Mouse (Mus musculus): ENCODE measurements around the gene Mrps9. TPM values are rescaled to one million over a fixed set of nuclear protein-coding genes. Genes with fewer than 3 reads are reported as not detected.

The Mrps9 gene
- total and polyA plus RNA-seq, 3 experiments: 89.9 to 134 (median 111) TPM

DNA sequence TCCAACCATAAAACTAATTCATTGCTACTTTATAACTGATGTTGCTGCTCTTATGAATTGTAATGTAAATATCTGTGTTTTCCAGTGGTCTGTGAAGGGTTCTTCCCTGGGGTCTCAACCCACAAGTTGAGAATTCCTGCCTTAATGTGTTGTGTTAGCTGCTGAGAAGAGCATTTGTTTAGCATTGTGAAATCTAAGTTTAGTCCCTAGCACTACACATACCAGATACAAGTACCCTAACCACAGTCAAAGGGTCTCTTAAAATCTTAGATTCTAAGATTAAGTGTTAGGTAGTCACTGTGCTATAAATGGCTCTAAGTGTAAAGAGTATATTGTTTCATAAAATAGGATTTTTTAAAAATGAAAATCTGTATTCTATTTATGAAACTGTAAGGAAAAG, 43.7 kb downstream of the Mrps9 start:
- dilution Hi-C loops (cut with MboI; ENCODE audit: extremely low pct_ligation_motif_present, extremely low pct_unique_long_range_greater_than_20kb, low sequenced_read_pairs) (no loop called here), in situ Hi-C loops (cut with MboI; ENCODE audit: low pct_ligation_motif_present, low pct_unique_long_range_greater_than_20kb, low sequenced_read_pairs) (no loop called here)
- Histone ChIP-seq H3K36me3 (replicated peaks in 1 of 2; ENCODE audit: control insufficient read depth in 1 of 2, insufficient read depth in 1 of 2, low read length in 1 of 2) (peaks cover 39 to 81% of the 10 kb centered on the region in 2 experiments), H3K4me3 (replicated peaks in 1 of 3; ENCODE audit: low read depth in 2 of 3, low read length in 2 of 3, poor library complexity in 1 of 3) (no peak overlapping the region), H3K9me3 (replicated peaks; ENCODE audit: low read length) (no peaks in the 10 kb centered on the region), H3K79me2 (replicated peaks; ENCODE audit: control insufficient read depth, extremely low read depth, insufficient read depth, poor library complexity, severe bottlenecking) (no peaks in the 10 kb centered on the region), H3K27ac (ENCODE audit: insufficient read depth, low read depth) (no peak overlapping the region), H3K4me1 (ENCODE audit: control insufficient read depth in 1 of 2, insufficient read depth in 2 of 2) (no peaks in the 10 kb centered on the region), H3K4me2 (ENCODE audit: insufficient read depth, low read depth, poor library complexity, severe bottlenecking) (no peak overlapping the region), H3K27me3 (replicated peaks) (no peaks in the 10 kb centered on the region), H3K9ac (ENCODE audit: insufficient read depth, low read depth) (no peak overlapping the region)
- DNase-seq (ENCODE audit: extremely low read depth): no peak
- no peak for TF ChIP-seq MYC (IDR thresholded peaks at IDR 0.05; ENCODE audit: low read depth, low read length)

DNA sequence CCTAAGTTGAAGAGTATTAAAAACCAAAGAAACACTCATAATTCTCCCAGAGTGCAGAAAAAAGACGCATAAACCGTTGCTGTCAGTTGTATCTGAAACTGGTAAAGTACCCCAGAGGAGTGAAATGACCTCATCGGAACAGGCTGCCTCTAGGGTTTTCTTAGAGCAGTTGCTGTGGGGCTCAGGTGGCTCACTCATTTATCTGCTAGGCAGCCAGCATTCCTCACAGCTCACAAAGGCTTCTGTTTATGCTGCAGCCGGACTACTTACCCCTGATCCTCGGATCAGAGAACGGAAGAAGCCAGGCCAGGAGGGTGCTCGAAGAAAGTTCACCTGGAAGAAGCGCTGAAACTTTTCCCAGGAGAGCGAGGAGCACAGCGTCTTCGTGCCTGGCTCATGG, 54.1 kb downstream of the Mrps9 start:
- no peak overlapping the region for H3K9ac ChIP-seq (ENCODE audit: insufficient read depth, low read depth)
- H3K4me1 ChIP-seq (ENCODE audit: control insufficient read depth in 1 of 2, insufficient read depth in 2 of 2): peaks cover 0 to 4% of the 10 kb centered on the region in 2 experiments; a peak in 1 of 4 replicates
- no peak for TF ChIP-seq MAX (IDR thresholded peaks at IDR 0.05; ENCODE audit: low read length)
- no peak for TF ChIP-seq MAZ (IDR thresholded peaks at IDR 0.05; ENCODE audit: low read depth, low read length)
- no peak for TF ChIP-seq GABPA (IDR thresholded peaks at IDR 0.05; ENCODE audit: insufficient replicate concordance, low read depth, low read length)
- H3K4me2 ChIP-seq (ENCODE audit: insufficient read depth, low read depth, poor library complexity, severe bottlenecking): no peak overlapping the region
- no peaks in the 10 kb centered on the region for H3K79me2 ChIP-seq (replicated peaks; ENCODE audit: control insufficient read depth, extremely low read depth, insufficient read depth, poor library complexity, severe bottlenecking)
- H3K4me3 ChIP-seq (replicated peaks in 1 of 3; ENCODE audit: low read depth in 2 of 3, low read length in 2 of 3, poor library complexity in 1 of 3): no peak overlapping the region
- in situ Hi-C loops (cut with MboI; ENCODE audit: low pct_ligation_motif_present, low pct_unique_long_range_greater_than_20kb, low sequenced_read_pairs): loop anchor here (25.0 kb wide), 1 partner anchor 357 kb away; no protein-coding TSS in a partner anchor
- no peak for DNase-seq (ENCODE audit: extremely low read depth)
- H3K27me3 ChIP-seq (replicated peaks): no peaks in the 10 kb centered on the region
- no peak overlapping the region for H3K27ac ChIP-seq (ENCODE audit: insufficient read depth, low read depth)
- H3K9me3 ChIP-seq (replicated peaks; ENCODE audit: low read length): no peaks in the 10 kb centered on the region
- dilution Hi-C loops (cut with MboI; ENCODE audit: extremely low pct_ligation_motif_present, extremely low pct_unique_long_range_greater_than_20kb, low sequenced_read_pairs): no loop called here
- H3K36me3 ChIP-seq (replicated peaks in 1 of 2; ENCODE audit: control insufficient read depth in 1 of 2, insufficient read depth in 1 of 2, low read length in 1 of 2): peaks cover 40 to 76% of the 10 kb centered on the region in 2 experiments

DNA sequence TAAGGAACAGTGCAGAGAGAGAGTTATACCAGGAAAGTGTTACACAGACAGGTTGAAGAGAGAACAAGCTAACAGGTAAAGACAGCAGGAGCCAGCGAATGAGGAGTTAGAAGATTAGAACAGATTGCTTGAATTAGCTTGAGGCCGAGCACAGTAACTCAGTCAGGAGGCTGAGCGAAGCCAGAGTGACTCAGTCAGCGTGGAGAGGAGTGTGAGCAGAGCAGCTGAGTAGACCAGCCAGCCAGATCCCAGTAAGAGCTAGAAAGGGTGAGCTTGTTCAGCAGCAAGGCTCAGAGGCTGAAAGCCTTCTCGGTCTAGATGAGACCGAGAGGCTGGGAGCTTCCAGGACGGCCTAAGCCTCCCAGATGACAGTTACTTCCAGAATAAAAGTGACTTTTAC, 55.7 kb downstream of the Mrps9 start:
- H3K4me3 ChIP-seq (replicated peaks in 1 of 3; ENCODE audit: low read depth in 2 of 3, low read length in 2 of 3, poor library complexity in 1 of 3): no peak overlapping the region
- dilution Hi-C loops (cut with MboI; ENCODE audit: extremely low pct_ligation_motif_present, extremely low pct_unique_long_range_greater_than_20kb, low sequenced_read_pairs) (no loop called here), in situ Hi-C loops (cut with MboI; ENCODE audit: low pct_ligation_motif_present, low pct_unique_long_range_greater_than_20kb, low sequenced_read_pairs) (loop anchor here (25.0 kb wide), 1 partner anchor 356 kb away; no protein-coding TSS in a partner anchor)
- H3K27me3 ChIP-seq (replicated peaks): no peaks in the 10 kb centered on the region
- no peak overlapping the region for H3K4me2 ChIP-seq (ENCODE audit: insufficient read depth, low read depth, poor library complexity, severe bottlenecking)
- DNase-seq (ENCODE audit: extremely low read depth): no peak
- H3K36me3 ChIP-seq (replicated peaks in 1 of 2; ENCODE audit: control insufficient read depth in 1 of 2, insufficient read depth in 1 of 2, low read length in 1 of 2): peaks cover 26 to 60% of the 10 kb centered on the region in 2 experiments
- no peaks in the 10 kb centered on the region for H3K79me2 ChIP-seq (replicated peaks; ENCODE audit: control insufficient read depth, extremely low read depth, insufficient read depth, poor library complexity, severe bottlenecking)
- no peak for TF ChIP-seq HCFC1 (IDR thresholded peaks at IDR 0.05; ENCODE audit: low read depth, low read length)
- no peak for TF ChIP-seq MAX (IDR thresholded peaks at IDR 0.05; ENCODE audit: low read length)
- TF ChIP-seq MXI1 (IDR thresholded peaks at IDR 0.05; ENCODE audit: low read depth, low read length): no peak
- TF ChIP-seq USF2 (conservative IDR thresholded peaks at IDR 0.05; ENCODE audit: low read depth, low read length): no peak
- no peak for TF ChIP-seq MYC (IDR thresholded peaks at IDR 0.05; ENCODE audit: low read depth, low read length)
- TF ChIP-seq BHLHE40 (IDR thresholded peaks at IDR 0.05; ENCODE audit: low read depth, low read length): no peak
- TF ChIP-seq TBP (conservative IDR thresholded peaks at IDR 0.05; ENCODE audit: low read depth, low read length): no peak
- no peak for TF ChIP-seq MAFK (IDR thresholded peaks at IDR 0.05; ENCODE audit: insufficient replicate concordance, low read length)
- TF ChIP-seq E2F4 (IDR thresholded peaks at IDR 0.05; ENCODE audit: insufficient replicate concordance, low read depth, low read length): no peak
- TF ChIP-seq KAT2A (IDR thresholded peaks at IDR 0.05; ENCODE audit: insufficient replicate concordance, low read length): no peak
- no peak overlapping the region for H3K27ac ChIP-seq (ENCODE audit: insufficient read depth, low read depth)
- H3K9me3 ChIP-seq (replicated peaks; ENCODE audit: low read length): no peaks in the 10 kb centered on the region
- peaks cover 0 to 4% of the 10 kb centered on the region in 2 experiments; a peak in 1 of 4 replicates for H3K4me1 ChIP-seq (ENCODE audit: control insufficient read depth in 1 of 2, insufficient read depth in 2 of 2)
- H3K9ac ChIP-seq (ENCODE audit: insufficient read depth, low read depth): no peak overlapping the region

Data from CH12.LX (cell line).